12 mouse cellular contexts compared by ENCODE assay signal in genomic region chr9:50496151-50496505, GRCm38 (mm10). TPM values are rescaled to one million over a fixed set of nuclear protein-coding genes. Genes with fewer than 3 reads are reported as not detected.
DNase-seq lines count a peak whose midpoint lies in the region; ATAC-seq lines count a peak whose summit lies in the region.
"Had no signal": no experiment of that assay in that cellular context is flagged by ENCODE, and none has a peak within 500 bp of the region (broad histone marks: within the 10 kb centered on the region; RNA-seq: fewer than 3 reads in every experiment).

No protein-coding gene starts in this region.

- H3K27me3 ChIP-seq in kidney, embryonic 15.5 days: no peaks in the 10 kb centered on the region
- H3K27me3 ChIP-seq in hindbrain, embryonic 14.5 days (ENCODE audit: control insufficient read depth, insufficient read depth, low read length): no peaks in the 10 kb centered on the region
- H3K27me3 ChIP-seq: neural tube, embryonic 13.5 days; Patski had no signal

- no peak for ATAC-seq in kidney, embryonic 15.5 days (replicated peaks; ENCODE audit: low FRiP score)
- ATAC-seq in hindbrain, embryonic 14.5 days (ENCODE audit: low FRiP score): no peak
- ATAC-seq: Patski had no signal

- peaks cover 23% of the 10 kb centered on the region for H3K4me1 ChIP-seq in kidney, embryonic 15.5 days
- 0 out of 2 replicates have a peak, but pooled peaks cover 7% of the 10 kb centered on the region for H3K4me1 ChIP-seq in hindbrain, embryonic 14.5 days (replicated peaks; ENCODE audit: control insufficient read depth, insufficient read depth, low read length)

- no peak for DNase-seq in kidney, postnatal 25 days
- peak; percentile 50 for DNase-seq in thymus, postnatal 4 days
- DNase-seq in thymus, postnatal 10 days (ENCODE audit: low spot score in 2 of 2): no peak
- DNase-seq in hindbrain, embryonic 14.5 days (ENCODE audit: low spot score): no peak
- DNase-seq in cerebellum, postnatal 14 days: no peak
- DNase-seq in cerebellum, postnatal 4 days (ENCODE audit: low spot score in 2 of 2): no peak
- DNase-seq: adrenal gland, postnatal 36 days; cerebellum, postnatal 10 days had no signal

- no peaks in the 10 kb centered on the region for H3K9me3 ChIP-seq in kidney, embryonic 15.5 days (replicated peaks)
- no peaks in the 10 kb centered on the region for H3K9me3 ChIP-seq in hindbrain, embryonic 14.5 days (ENCODE audit: control insufficient read depth, low read length)
- H3K9me3 ChIP-seq: neural tube, embryonic 13.5 days had no signal

- H3K36me3 ChIP-seq in kidney, embryonic 15.5 days: no peaks in the 10 kb centered on the region
- H3K36me3 ChIP-seq in hindbrain, embryonic 14.5 days (replicated peaks; ENCODE audit: control insufficient read depth, insufficient read depth): no peaks in the 10 kb centered on the region
- H3K36me3 ChIP-seq: neural tube, embryonic 13.5 days had no signal

- peak overlapping the region; percentile 29 for H3K4me2 ChIP-seq in kidney, embryonic 15.5 days
- 0 out of 2 replicates have a peak overlapping the region, but pooled peaks have one; percentile 8 for H3K4me2 ChIP-seq in hindbrain, embryonic 14.5 days (replicated peaks)
- H3K4me2 ChIP-seq: neural tube, embryonic 13.5 days had no signal

- no peak overlapping the region for H3K9ac ChIP-seq in kidney, embryonic 15.5 days
- no peak overlapping the region for H3K9ac ChIP-seq in hindbrain, embryonic 14.5 days
- H3K9ac ChIP-seq: neural tube, embryonic 13.5 days had no signal

- H3K27ac ChIP-seq in kidney, embryonic 15.5 days: no peak overlapping the region
- no peak overlapping the region for H3K27ac ChIP-seq in hindbrain, embryonic 14.5 days
- H3K27ac ChIP-seq: layer of hippocampus, adult 2 months; neural tube, embryonic 13.5 days had no signal

- 55% methylated on average over 6 of the region's 6 CpGs for WGBS in kidney, embryonic 15.5 days
- 15% methylated on average over 6 of the region's 6 CpGs for WGBS in hindbrain, embryonic 14.5 days

- peak overlapping the region; percentile 17; the same call in 1 of the 2 replicates for H3K4me3 ChIP-seq in kidney, embryonic 15.5 days (replicated peaks)
- no peak overlapping the region for H3K4me3 ChIP-seq in hindbrain, embryonic 14.5 days (replicated peaks; ENCODE audit: low read length)
- H3K4me3 ChIP-seq: layer of hippocampus, adult 2 months; neural tube, embryonic 13.5 days had no signal

RNA-seq across cellular contexts. Expression of gene Plet1, which starts 1.8 kb away (rescaled TPM):
- polyA plus RNA-seq in kidney, embryonic 15.5 days (2015; fragmentation: Nextera tagmentation; extraction: Ambion mirVana): 24.8 TPM in 2 replicates
- 0.24 and 0.43 TPM in 2 replicates for polyA plus RNA-seq in hindbrain, embryonic 14.5 days (2014; fragmentation: Nextera tagmentation; extraction: Ambion mirVana)

RNA-seq across cellular contexts. Expression of gene Pts, which starts 32.4 kb away (rescaled TPM):
- 88.2 and 94.1 TPM in 2 replicates for polyA plus RNA-seq in kidney, embryonic 15.5 days (2015; fragmentation: Nextera tagmentation; extraction: Ambion mirVana)
- 96.7 and 120 TPM in 2 replicates for polyA plus RNA-seq in hindbrain, embryonic 14.5 days (2014; fragmentation: Nextera tagmentation; extraction: Ambion mirVana)

RNA-seq across cellular contexts. Expression of gene Il18, which starts 58.5 kb away (rescaled TPM):
- 1.7 and 3.0 TPM in 2 replicates for polyA plus RNA-seq in kidney, embryonic 15.5 days (2015; fragmentation: Nextera tagmentation; extraction: Ambion mirVana)
- 18.6 and 19.2 TPM in 2 replicates for polyA plus RNA-seq in hindbrain, embryonic 14.5 days (2014; fragmentation: Nextera tagmentation; extraction: Ambion mirVana)

RNA-seq across cellular contexts. Expression of gene Bco2, which starts 58.9 kb away (rescaled TPM):
- 0.08 and 0.12 TPM in 2 replicates for polyA plus RNA-seq in kidney, embryonic 15.5 days (2015; fragmentation: Nextera tagmentation; extraction: Ambion mirVana)
- polyA plus RNA-seq in hindbrain, embryonic 14.5 days (2014; fragmentation: Nextera tagmentation; extraction: Ambion mirVana): 0.25 and 0.35 TPM in 2 replicates

Comparison
In these comparisons a context has a peak if more than half of its experiments do, and no peak if none do; other contexts are left out.
1. RNA of gene Plet1, which starts 1.8 kb away (polyA plus RNA-seq): 24.8 TPM in kidney, embryonic 15.5 days; 0.24 to 0.43 TPM in hindbrain, embryonic 14.5 days; every median in the first group is over 10 times any median in the second.